Mouse (Mus musculus) CH12.LX (cell line): ENCODE data around the gene Tymp. TPM values are rescaled to one million over a fixed set of nuclear protein-coding genes. Genes with fewer than 3 reads are reported as not detected.

Experiments used
- DNase-seq: peaks from one replicate; pipeline ENCODE4 v3.0.0-alpha.2; 2013; ENCODE audit errors: extremely low read depth
- H3K27ac ChIP-seq: 2 replicates; pipeline ENCODE4 v1.5.1; 2012; ENCODE audit warnings: low read depth, mild to moderate bottlenecking, control low read depth, moderate library complexity; ENCODE audit not compliant: insufficient read depth
- H3K27me3 ChIP-seq: replicated peaks from 2 replicates; pipeline ENCODE3; 2012; ENCODE audit warnings: inconsistent platforms
- H3K36me3 ChIP-seq, 2 experiments: replicated peaks in 1 of 2; 2 replicates each; pipeline versions ENCODE3 to v1.6.1; 2012; ENCODE audit warnings: inconsistent platforms in 1 of 2, low read length in 1 of 2, mild to moderate bottlenecking in 1 of 2, mixed read lengths in 1 of 2, moderate library complexity in 1 of 2; ENCODE audit not compliant: control insufficient read depth in 1 of 2, insufficient read depth in 1 of 2
- H3K4me1 ChIP-seq, 2 experiments: 2 replicates each; pipeline ENCODE4 v1.6.1; 2012; ENCODE audit warnings: inconsistent platforms in 1 of 2, moderate library complexity in 1 of 2; ENCODE audit not compliant: insufficient read depth in 2 of 2, control insufficient read depth in 1 of 2
- H3K4me2 ChIP-seq: 2 replicates; pipeline ENCODE4 v1.6.1; 2012; ENCODE audit warnings: low read depth, mild to moderate bottlenecking, control low read depth; ENCODE audit not compliant: poor library complexity, insufficient read depth, severe bottlenecking
- H3K4me3 ChIP-seq, 3 experiments: fragments of 150-350 bp in 1 of 3; sonication (generic) in 1 of 3; replicated peaks in 1 of 3; 2 replicates each; pipeline versions ENCODE3 to v1.5.1; 2011 to 2012; ENCODE audit warnings: low read depth in 2 of 3, low read length in 2 of 3, mild to moderate bottlenecking in 2 of 3, moderate library complexity in 2 of 3, control low read depth in 1 of 3, improper control_type of control experiment in 1 of 3, inconsistent platforms in 1 of 3, mixed read lengths in 1 of 3; ENCODE audit not compliant: poor library complexity in 1 of 3
- H3K79me2 ChIP-seq: replicated peaks from 2 replicates; pipeline ENCODE4 v1.6.1; 2012; ENCODE audit warnings: mild to moderate bottlenecking, moderate library complexity; ENCODE audit not compliant: control insufficient read depth, poor library complexity, insufficient read depth, severe bottlenecking; ENCODE audit errors: extremely low read depth
- H3K9ac ChIP-seq: 2 replicates; pipeline ENCODE4 v1.6.1; 2012; ENCODE audit warnings: low read depth, mild to moderate bottlenecking, control low read depth, moderate library complexity; ENCODE audit not compliant: insufficient read depth
- H3K9me3 ChIP-seq: replicated peaks from 2 replicates; pipeline ENCODE3; 2012; ENCODE audit warnings: low read length, inconsistent platforms, mixed read lengths
- BHLHE40 ChIP-seq: IDR thresholded peaks from 2 replicates; pipeline ENCODE4 v1.6.1; 2011; ENCODE audit warnings: mild to moderate bottlenecking, low read depth, low read length, improper control_type of control experiment
- CHD1 ChIP-seq: IDR thresholded peaks from 2 replicates; pipeline ENCODE4 v1.6.1; 2012; ENCODE audit warnings: low read depth, low read length, improper control_type of control experiment, inconsistent platforms
- E2F4 ChIP-seq: IDR thresholded peaks from 2 replicates; pipeline ENCODE4 v1.6.1; 2011; ENCODE audit warnings: low read depth, low read length, improper control_type of control experiment; ENCODE audit not compliant: insufficient replicate concordance
- EP300 ChIP-seq: IDR thresholded peaks from 2 replicates; pipeline ENCODE4 v1.6.1; 2011; ENCODE audit warnings: low read length, improper control_type of control experiment
- HCFC1 ChIP-seq: IDR thresholded peaks from 2 replicates; pipeline ENCODE4 v1.6.1; 2012; ENCODE audit warnings: low read depth, mild to moderate bottlenecking, inconsistent platforms, low read length, improper control_type of control experiment
- IRF4 ChIP-seq: IDR thresholded peaks from 2 replicates; pipeline ENCODE4 v1.6.1; 2014; ENCODE audit warnings: low read depth, mild to moderate bottlenecking, inconsistent platforms, low read length, improper control_type of control experiment
- JUN ChIP-seq: IDR thresholded peaks from 2 replicates; pipeline ENCODE4 v1.6.1; 2011; ENCODE audit warnings: low read depth, mild to moderate bottlenecking, low read length, improper control_type of control experiment, moderate library complexity; ENCODE audit not compliant: insufficient read depth
- JUND ChIP-seq: conservative IDR thresholded peaks from 2 replicates; pipeline ENCODE4 v1.6.1; 2011; ENCODE audit warnings: low read depth, low read length, improper control_type of control experiment
- KAT2A ChIP-seq: IDR thresholded peaks from 2 replicates; pipeline ENCODE4 v1.6.1; 2012; ENCODE audit warnings: low read length, improper control_type of control experiment, inconsistent platforms; ENCODE audit not compliant: insufficient replicate concordance
- MAFK ChIP-seq: IDR thresholded peaks from 2 replicates; pipeline ENCODE4 v1.6.1; 2011; ENCODE audit warnings: low read length, improper control_type of control experiment; ENCODE audit not compliant: insufficient replicate concordance
- MAX ChIP-seq: IDR thresholded peaks from 2 replicates; pipeline ENCODE4 v1.6.1; 2011; ENCODE audit warnings: low read length, improper control_type of control experiment
- MEF2A ChIP-seq: IDR thresholded peaks from 2 replicates; pipeline ENCODE4 v1.6.1; 2014; ENCODE audit warnings: low read depth, mild to moderate bottlenecking, inconsistent platforms, low read length, improper control_type of control experiment, borderline replicate concordance
- MXI1 ChIP-seq: IDR thresholded peaks from 2 replicates; pipeline ENCODE4 v1.6.1; 2011; ENCODE audit warnings: mild to moderate bottlenecking, low read depth, low read length, improper control_type of control experiment
- MYC ChIP-seq: IDR thresholded peaks from 2 replicates; pipeline ENCODE4 v1.6.1; 2011; ENCODE audit warnings: low read depth, mild to moderate bottlenecking, improper control_type of control experiment, low read length
- RAD21 ChIP-seq: IDR thresholded peaks from 2 replicates; pipeline ENCODE4 v1.6.1; 2011; ENCODE audit warnings: low read depth, mild to moderate bottlenecking, low read length, improper control_type of control experiment, moderate library complexity
- SIN3A ChIP-seq: IDR thresholded peaks from 2 replicates; pipeline ENCODE4 v1.6.1; 2012; ENCODE audit warnings: low read length, improper control_type of control experiment, inconsistent platforms
- SMC3 ChIP-seq: IDR thresholded peaks from 2 replicates; pipeline ENCODE4 v1.6.1; 2011; ENCODE audit warnings: low read depth, low read length, improper control_type of control experiment
- TCF12 ChIP-seq: IDR thresholded peaks from 2 replicates; pipeline ENCODE4 v1.6.1; 2014; ENCODE audit warnings: low read depth, mild to moderate bottlenecking, inconsistent platforms, low read length, improper control_type of control experiment
- UBTF ChIP-seq: IDR thresholded peaks from 2 replicates; pipeline ENCODE4 v1.6.1; 2012; ENCODE audit warnings: low read depth, mild to moderate bottlenecking, inconsistent platforms, low read length, improper control_type of control experiment, moderate library complexity
- USF1 ChIP-seq: IDR thresholded peaks from 2 replicates; pipeline ENCODE4 v1.6.1; 2014; ENCODE audit warnings: low read depth, mild to moderate bottlenecking, inconsistent platforms, low read length, improper control_type of control experiment
- ZC3H11A ChIP-seq: IDR thresholded peaks from 2 replicates; pipeline ENCODE4 v1.6.1; 2012; ENCODE audit warnings: low read depth, mild to moderate bottlenecking, inconsistent platforms, low read length, improper control_type of control experiment
- ZMIZ1 ChIP-seq: IDR thresholded peaks from 2 replicates; pipeline ENCODE4 v1.6.1; 2012; ENCODE audit warnings: low read depth, mild to moderate bottlenecking, inconsistent platforms, low read length, improper control_type of control experiment
- dilution Hi-C: fragments of 300-500 bp; cut with MboI; formaldehyde crosslinking; loops from 2 replicates; pipeline ENCODE4 v1.14.3; 2020; ENCODE audit warnings: low sequenced_read_pairs; ENCODE audit not compliant: extremely low pct_unique_long_range_greater_than_20kb, extremely low pct_ligation_motif_present
- in situ Hi-C: fragments of 300-500 bp; cut with MboI; formaldehyde crosslinking; loops from 3 replicates; pipeline ENCODE4 v1.14.3; 2019; ENCODE audit warnings: low sequenced_read_pairs, low pct_ligation_motif_present, low pct_unique_long_range_greater_than_20kb, mixed read lengths
- polyA plus RNA-seq: library from polyadenylated mRNA; unstranded; fragments of >175 nt; gene quantifications from 2 replicates; pipeline ENCODE4 v1.2.1, GENCODE M21; 2012; ENCODE audit warnings: low read depth; ENCODE audit not compliant: insufficient read length
- total RNA-seq, 2 experiments: library from RNA; depleted of rRNA; stranded (reverse); fragments of 300-350 nt in 1 of 2; fragments of >200 nt in 1 of 2; gene quantifications; 2 replicates each; pipeline ENCODE4 v1.2.3; 2012 to 2014

The Tymp gene
- total and polyA plus RNA-seq, 3 experiments = 1.4 to 2.4 (median 1.5) TPM

GRCm38 (mm10) chr15:89326441-89326840 is 50.4 kb downstream of the Tymp start:
- dilution Hi-C loops (no loop called here), in situ Hi-C loops (no loop called here)
- TF ChIP-seq KAT2A (no peak), MAFK (no peak), E2F4 (no peak), JUND (no peak), USF1 (no peak), JUN (no peak), ZMIZ1 (no peak), ZC3H11A (no peak), CHD1 (no peak), BHLHE40 (no peak), EP300 (no peak), MXI1 (no peak), HCFC1 (no peak), MAX (no peak)
- H3K4me2 ChIP-seq = no peak overlapping the region
- no peaks in the 10 kb centered on the region for H3K27me3 ChIP-seq
- no peaks in the 10 kb centered on the region for H3K9me3 ChIP-seq
- no peak overlapping the region for H3K4me3 ChIP-seq
- H3K4me1 ChIP-seq = peaks cover 17 to 35% of the 10 kb centered on the region in 2 experiments
- DNase-seq = no peak
- H3K36me3 ChIP-seq = no peaks in the 10 kb centered on the region
- H3K9ac ChIP-seq = no peak overlapping the region
- H3K79me2 ChIP-seq = no peaks in the 10 kb centered on the region
- no peak overlapping the region for H3K27ac ChIP-seq

GRCm38 (mm10) chr15:89323656-89324055 is 53.2 kb downstream of the Tymp start:
- no peak for TF ChIP-seq SIN3A
- no peak for TF ChIP-seq USF1
- TF ChIP-seq MEF2A = no peak
- no peak for TF ChIP-seq RAD21
- TF ChIP-seq MAX = no peak
- TF ChIP-seq CHD1 = no peak
- no peak for TF ChIP-seq BHLHE40
- no peak for TF ChIP-seq MYC
- no peak for TF ChIP-seq MXI1
- TF ChIP-seq TCF12 = no peak
- TF ChIP-seq HCFC1 = no peak
- TF ChIP-seq IRF4 = no peak
- TF ChIP-seq SMC3 = no peak
- TF ChIP-seq UBTF = no peak
- Histone ChIP-seq H3K36me3 (no peaks in the 10 kb centered on the region), H3K9ac (peak overlapping the region; percentile 64), H3K4me2 (peak overlapping the region; percentile 48), H3K79me2 (no peaks in the 10 kb centered on the region), H3K9me3 (no peaks in the 10 kb centered on the region), H3K4me1 (peaks cover 16 to 28% of the 10 kb centered on the region in 2 experiments), H3K27ac (no peak overlapping the region), H3K4me3 (peak overlapping the region; percentile 18 to 48 (median 26)), H3K27me3 (no peaks in the 10 kb centered on the region)
- no peak for DNase-seq
- in situ Hi-C loops = no loop called here
- dilution Hi-C loops = no loop called here
